Mouse (Mus musculus) heart, postnatal 14 days (tissue): Measurements from ENCODE around the gene Nol3. TPM values are rescaled to one million over a fixed set of nuclear protein-coding genes. Genes with fewer than 3 reads are reported as not detected.

Source experiments
- DNase-seq, 2 experiments: peaks; one replicate each; pipeline ENCODE4 v3.0.0; 2021 to 2022
- intact Hi-C: fragments of 180-260 bp; cut with DNase I; formaldehyde crosslinking; loops from one replicate; pipeline ENCODE4 v1.15.1; 2025
- microRNA-seq, 2 experiments: library from miRNA; unstranded; fragments of <30 nt; microRNA quantifications; one replicate each; pipeline ENCODE4 v1.2.0; 2021 to 2022
- total RNA-seq, 2 experiments: library from RNA; stranded (reverse); gene quantifications; 2 replicates each; pipeline ENCODE4 v1.2.3; 2021

Gene Nol3
- total RNA-seq, 2 experiments from 2014 or later, result 17.9 to 19.0 TPM

- intact Hi-C loops, result no loop called here
- DNase-seq, result no peak
Measured at GRCm38 (mm10) chr8:105330325-105330724, 54.4 kb downstream of the Nol3 start.

- intact Hi-C loops, result no loop called here
Measured at GRCm38 (mm10) chr8:105331469-105331868, 55.5 kb downstream of the Nol3 start.

More at GRCm38 (mm10) chr8:105331469-105331868, 55.5 kb downstream of the Nol3 start:
- DNase-seq, result no peak

Small RNAs within 50 kb of the gene (microRNA-seq; reads per million reads assigned to microRNA genes)
- gene Gm27320 (0 reads per million in 2 experiments), gene Mir328 (1,532 to 10,548 reads per million in 2 experiments)

Other genes starting within 250 kb of the Nol3 start
- gene Ces3a, start 227.5 kb upstream of the Nol3 start, total RNA-seq, result not detected
- not detected for gene Ces3b, start 192.4 kb upstream of the Nol3 start, total RNA-seq
- not detected for gene Ces4a, start 144.3 kb upstream of the Nol3 start, total RNA-seq
- 10 to 100 TPM; 24.4 to 27.9 TPM for gene Cbfb, start 105.5 kb upstream of the Nol3 start, total RNA-seq
- gene D230025D16Rik, start 51.0 kb upstream of the Nol3 start, total RNA-seq, result 10 to 100 TPM; 16.7 to 22.0 TPM
- gene B3gnt9, start 21.0 kb upstream of the Nol3 start, total RNA-seq, result 1 to 10 TPM; 5.1 to 5.6 TPM
- gene Tradd, start 11.5 kb upstream of the Nol3 start, total RNA-seq, result 1 to 10 TPM; 6.3 to 7.2 TPM
- gene Fbxl8, start 11.5 kb upstream of the Nol3 start, total RNA-seq, result 1 to 10 TPM; 2.4 to 3.1 TPM
- gene Hsf4, start 6.3 kb upstream of the Nol3 start, total RNA-seq, result under 1 TPM; 0.73 to 0.96 TPM
- gene 4931428F04Rik, start 13.7 kb downstream of the Nol3 start, total RNA-seq, result 1 to 10 TPM; 1.5 to 3.2 TPM
- 1 to 10 TPM; 8.5 to 8.6 TPM for gene Exoc3l, start 20.0 kb downstream of the Nol3 start, total RNA-seq
- 10 to 100 TPM; 21.9 to 24.8 TPM for gene E2f4, start 21.5 kb downstream of the Nol3 start, total RNA-seq
- gene Elmo3, start 29.5 kb downstream of the Nol3 start, total RNA-seq, result 1 to 10 TPM in 1 of 2 experiments, under 1 TPM in 1; 0.86 to 1.2 TPM
- gene Lrrc29, start 50.1 kb downstream of the Nol3 start, total RNA-seq, result 1 to 10 TPM; 1.7 to 1.9 TPM
- 10 to 100 TPM; 23.3 to 29.6 TPM for gene Tmem208, start 50.2 kb downstream of the Nol3 start, total RNA-seq
- 1 to 10 TPM; 9.2 to 9.4 TPM for gene Fhod1, start 71.8 kb downstream of the Nol3 start, total RNA-seq
- gene Slc9a5, start 72.7 kb downstream of the Nol3 start, total RNA-seq, result under 1 TPM; 0.83 to 0.86 TPM
- gene Plekhg4, start 97.1 kb downstream of the Nol3 start, total RNA-seq, result not detected
- gene Kctd19, start 137.4 kb downstream of the Nol3 start, total RNA-seq, result not detected
- under 1 TPM; 0.68 to 0.86 TPM for gene Lrrc36, start 137.4 kb downstream of the Nol3 start, total RNA-seq
- gene Tppp3, start 195.4 kb downstream of the Nol3 start, total RNA-seq, result 10 to 100 TPM; 47.7 to 50.1 TPM
- gene Zdhhc1, start 220.8 kb downstream of the Nol3 start, total RNA-seq, result 10 to 100 TPM; 14.9 to 16.3 TPM
- 1 to 10 TPM in 1 of 2 experiments, under 1 TPM in 1; 0.53 to 1.0 TPM for gene Hsd11b2, start 242.6 kb downstream of the Nol3 start, total RNA-seq